Mouse (Mus musculus): ENCODE measurements around the gene Ndrg2.
"Not testable (repeated sequence)": the region's sequence is repeated elsewhere in the genome, so short reads cannot be mapped to it uniquely, and the experiment has no call there.

Ndrg2 gene

GRCm38 (mm10) chr14:51883527-51884030 is 30.4 kb downstream of the Ndrg2 start:
- no peak for DNase-seq (ENCODE audit: extremely low read depth, low read depth, low spot score)

- DNase-seq (ENCODE audit: extremely low read depth, low read depth, low spot score), result no peak
Observed at GRCm38 (mm10) chr14:51877517-51877916, 36.4 kb downstream of the Ndrg2 start.

GRCm38 (mm10) chr14:51871741-51872140 is 42.2 kb downstream of the Ndrg2 start:
- no peak for DNase-seq (ENCODE audit: extremely low read depth, low read depth, low spot score)

GRCm38 (mm10) chr14:51870756-51871155 is 43.2 kb downstream of the Ndrg2 start:
- DNase-seq (ENCODE audit: extremely low read depth, low read depth, low spot score), result no peak

DNA sequence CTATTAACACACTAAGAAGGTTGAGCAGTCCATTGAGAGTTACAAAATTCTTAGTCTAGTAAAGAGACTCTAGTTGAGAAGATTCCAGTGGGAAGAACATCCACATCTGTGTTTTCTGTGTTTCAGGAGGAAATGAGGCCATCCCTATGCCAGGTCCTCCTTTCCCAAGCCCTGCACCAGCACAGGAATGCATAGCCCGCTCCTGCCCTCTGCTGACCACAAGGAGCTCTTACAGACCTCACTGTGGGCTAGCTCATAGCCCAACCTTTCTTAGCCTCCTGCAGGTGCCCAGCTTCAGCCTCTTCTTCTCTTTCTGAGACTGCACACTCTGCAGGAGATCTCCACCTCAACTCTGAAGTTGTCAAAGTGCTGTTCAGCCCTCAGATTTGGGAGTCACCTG is 50.4 kb downstream of the Ndrg2 start:
- not testable (repeated sequence) for DNase-seq (ENCODE audit: extremely low read depth, low read depth, low spot score)

GRCm38 (mm10) chr14:51855280-51855679 is 58.7 kb downstream of the Ndrg2 start:
- DNase-seq (ENCODE audit: extremely low read depth, low read depth, low spot score), result not testable (repeated sequence)
